Comparison of ENCODE assay signal across 22 mouse cellular contexts in genomic region chr12:86628050-86628782, GRCm38 (mm10). TPM values are rescaled to one million over a fixed set of nuclear protein-coding genes. Genes with fewer than 3 reads are reported as not detected.
DNase-seq lines count a peak whose midpoint lies in the region; ATAC-seq and TF ChIP-seq lines count a peak whose summit lies in the region.
"Had no signal": no experiment of that assay in that cellular context is flagged by ENCODE, and none has a peak within 500 bp of the region (broad histone marks: within the 10 kb centered on the region; RNA-seq: fewer than 3 reads in every experiment).

No protein-coding gene starts in this region.

- no peak for TF ChIP-seq CTCF in lung, embryonic 14.5 days (IDR thresholded peaks at IDR 0.05; ENCODE audit: low read depth)
- no peak for TF ChIP-seq CTCF in lung, adult 2 months (IDR thresholded peaks at IDR 0.05; ENCODE audit: insufficient read depth, low read length)

- no peak overlapping the region for H3K4me2 ChIP-seq in heart, embryonic 13.5 days
- H3K4me2 ChIP-seq in lung, embryonic 14.5 days, result no peak overlapping the region
- H3K4me2 ChIP-seq: embryonic facial prominence, embryonic 15.5 days; midbrain, embryonic 15.5 days had no signal

- no peak overlapping the region for H3K9ac ChIP-seq in heart, embryonic 13.5 days
- H3K9ac ChIP-seq in lung, embryonic 14.5 days, result no peak overlapping the region
- H3K9ac ChIP-seq: embryonic facial prominence, embryonic 15.5 days; liver, postnatal 0 days; midbrain, embryonic 15.5 days had no signal

- no peaks in the 10 kb centered on the region for H3K9me3 ChIP-seq in heart, embryonic 13.5 days
- no peaks in the 10 kb centered on the region for H3K9me3 ChIP-seq in lung, embryonic 14.5 days (ENCODE audit: low read depth, low read length)
- H3K9me3 ChIP-seq: embryonic facial prominence, embryonic 15.5 days; hindbrain, embryonic 10.5 days; limb, embryonic 10.5 days; midbrain, embryonic 15.5 days had no signal

- peak overlapping the region; percentile 50; the same call in 1 of the 2 replicates for H3K27ac ChIP-seq in heart, embryonic 13.5 days (replicated peaks)
- peak overlapping the region; percentile 75; the same call in 1 of the 2 replicates for H3K27ac ChIP-seq in lung, embryonic 14.5 days (ENCODE audit: low read depth)
- H3K27ac ChIP-seq: embryonic facial prominence, embryonic 15.5 days; hindbrain, embryonic 10.5 days; left cerebral cortex, adult 2 months; limb, embryonic 10.5 days; midbrain, embryonic 15.5 days had no signal

- no peaks in the 10 kb centered on the region for H3K36me3 ChIP-seq in heart, embryonic 13.5 days
- no peaks in the 10 kb centered on the region for H3K36me3 ChIP-seq in lung, embryonic 14.5 days (ENCODE audit: insufficient read depth)
- H3K36me3 ChIP-seq: embryonic facial prominence, embryonic 15.5 days; hindbrain, embryonic 10.5 days; limb, embryonic 10.5 days; midbrain, embryonic 15.5 days had no signal

- H3K4me1 ChIP-seq in heart, embryonic 13.5 days, result peaks cover 17% of the 10 kb centered on the region
- peaks cover 10% of the 10 kb centered on the region for H3K4me1 ChIP-seq in lung, embryonic 14.5 days (ENCODE audit: insufficient read depth)
- no peaks in the 10 kb centered on the region for H3K4me1 ChIP-seq in lung, adult 2 months (ENCODE audit: control insufficient read depth, insufficient read depth, low read length)
- H3K4me1 ChIP-seq: embryonic facial prominence, embryonic 15.5 days; hindbrain, embryonic 10.5 days; limb, embryonic 10.5 days; midbrain, embryonic 15.5 days had no signal

- TF ChIP-seq POLR2A in lung, adult 2 months (IDR thresholded peaks at IDR 0.05; ENCODE audit: borderline replicate concordance, extremely low read depth, low read depth, low read length), result no peak

- ATAC-seq in heart, embryonic 13.5 days (ENCODE audit: extremely low read depth, insufficient number of reproducible peaks, low FRiP score, low TSS enrichment), result no peak
- ATAC-seq in lung, embryonic 14.5 days (ENCODE audit: insufficient read depth), result peak; percentile 91
- ATAC-seq in inflammation-experienced regulatory T-cells, adult 6 months, result no peak
- ATAC-seq: forebrain, embryonic 16.5 days; liver, postnatal 0 days; midbrain, embryonic 15.5 days had no signal

- DNase-seq in heart, adult 8-10 months (ENCODE audit: low spot score), result no peak
- DNase-seq in lung, embryonic 14.5 days, result peak; percentile 84
- DNase-seq in lung, adult 2 months, result no peak
- DNase-seq in lung, postnatal 14 days, result peak; percentile 16
- DNase-seq in urinary bladder, postnatal 25 days (ENCODE audit: low spot score), result no peak
- DNase-seq: adrenal gland, postnatal 25 days; cerebellum, adult 18-20 months; cerebellum, postnatal 36 days; gastrocnemius, postnatal 36 days; kidney, adult 18-20 months; liver, postnatal 0 days; thymus, adult 18-20 months; thymus, postnatal 4 days had no signal

- peaks cover 25% of the 10 kb centered on the region for H3K27me3 ChIP-seq in heart, embryonic 13.5 days (replicated peaks)
- H3K27me3 ChIP-seq in lung, embryonic 14.5 days (ENCODE audit: insufficient read depth, low read length), result no peaks in the 10 kb centered on the region
- H3K27me3 ChIP-seq: embryonic facial prominence, embryonic 15.5 days; midbrain, embryonic 15.5 days had no signal

- no peak overlapping the region for H3K4me3 ChIP-seq in heart, embryonic 13.5 days
- no peak overlapping the region for H3K4me3 ChIP-seq in lung, embryonic 14.5 days (ENCODE audit: low read depth, low read length)
- no peak overlapping the region for H3K4me3 ChIP-seq in lung, adult 2 months (replicated peaks; ENCODE audit: extremely low read depth, low read depth, low read length)
- H3K4me3 ChIP-seq: embryonic facial prominence, embryonic 15.5 days; hindbrain, embryonic 10.5 days; left cerebral cortex, adult 2 months; limb, embryonic 10.5 days; midbrain, embryonic 15.5 days; myocyte had no signal

- 60% methylated on average over 10 of the region's 10 CpGs for WGBS in heart, embryonic 13.5 days
- 27% methylated on average over 10 of the region's 10 CpGs for WGBS in lung, embryonic 14.5 days
- 41% methylated on average over 10 of the region's 10 CpGs for WGBS in lung, adult 2 months

RNA-seq across cellular contexts. Expression of gene Vash1, which starts 50.3 kb away (rescaled TPM):
- 9.3 and 9.8 TPM in 2 replicates for polyA plus RNA-seq in heart, embryonic 13.5 days (2015; fragmentation: Nextera tagmentation; extraction: Ambion mirVana)
- total RNA-seq in heart, adult 8-10 months (2022), result 10 to 100 TPM in 3 of 4 experiments, 1 to 10 TPM in 1; 6.6 to 16.3 (median 13.3) TPM
- polyA plus RNA-seq in lung, embryonic 14.5 days (2014; fragmentation: Nextera tagmentation; extraction: Ambion mirVana), result 12.7 and 14.2 TPM in 2 replicates
- polyA plus RNA-seq in lung, adult 2 months (2012; rRNA removed), result 15.2 and 15.4 TPM in 2 replicates
- polyA plus RNA-seq in inflammation-experienced regulatory T-cells, adult 6 months (2017; shearing (Covaris generic)), result under 1 TPM in 1 of 3 experiments, not detected in 2; 0.21 TPM

Comparison
In these comparisons a context has a peak if more than half of its experiments do, and no peak if none do; other contexts are left out.
1. DNase-seq: peak in lung, embryonic 14.5 days (single experiment) and lung, postnatal 14 days (single experiment); none in heart, adult 8-10 months (single experiment), lung, adult 2 months (single experiment) and urinary bladder, postnatal 25 days (single experiment).